Mouse (Mus musculus): ENCODE results near the gene Ly9.
A peak's percentile ranks its signal among the peaks of the same experiment; 100 is the strongest.

Gene Ly9

DNA sequence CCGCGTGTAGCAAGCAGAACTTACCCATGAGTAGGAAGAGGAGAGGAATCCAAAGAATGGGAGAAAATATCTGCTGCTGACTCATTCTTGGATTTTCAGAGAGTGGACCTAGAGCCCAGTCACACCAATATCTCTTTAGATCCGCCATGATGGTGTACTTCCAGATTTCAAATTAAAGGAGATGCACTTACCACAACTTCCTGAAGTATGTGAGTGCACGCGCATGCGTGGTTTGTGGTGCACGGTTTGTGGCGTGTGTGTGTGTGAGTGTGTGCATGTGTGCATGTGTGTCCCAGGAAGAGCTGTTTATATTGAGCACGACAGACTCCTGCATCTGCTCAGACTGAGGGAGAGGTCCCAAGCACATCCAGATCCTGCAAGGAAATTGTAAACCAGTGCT lies at the start of gene Ly9:
TSS of gene Ly9 (minus strand) at position 235 of the 400 bp plus-strand sequence.
- DNase-seq (ENCODE audit: low read depth, low spot score): no peak

DNA sequence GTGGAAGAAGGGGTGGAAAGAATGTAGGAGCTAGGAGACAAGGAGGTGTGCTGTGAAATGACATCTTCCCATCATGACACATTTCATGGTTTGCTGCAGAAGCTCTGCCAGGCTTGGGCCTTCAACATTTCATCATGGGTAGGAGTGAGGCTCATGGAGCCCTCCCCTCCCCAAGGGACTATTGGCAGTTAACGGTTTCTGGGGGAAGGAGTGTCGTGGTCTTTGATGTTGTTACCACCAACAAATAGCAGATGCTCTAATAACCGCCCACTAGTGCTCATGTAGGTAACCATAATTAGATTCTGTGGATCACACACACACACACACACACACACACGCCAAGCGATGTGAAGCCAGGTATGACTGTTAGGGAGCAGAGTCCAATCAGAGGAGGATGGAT lies 45.5 kb upstream of the Ly9 start, which contains the start of gene Slamf7:
TSS of gene Slamf7 (minus strand) at position 302 of the 400 bp plus-strand sequence.
- no peak for DNase-seq (ENCODE audit: low read depth, low spot score)

DNA sequence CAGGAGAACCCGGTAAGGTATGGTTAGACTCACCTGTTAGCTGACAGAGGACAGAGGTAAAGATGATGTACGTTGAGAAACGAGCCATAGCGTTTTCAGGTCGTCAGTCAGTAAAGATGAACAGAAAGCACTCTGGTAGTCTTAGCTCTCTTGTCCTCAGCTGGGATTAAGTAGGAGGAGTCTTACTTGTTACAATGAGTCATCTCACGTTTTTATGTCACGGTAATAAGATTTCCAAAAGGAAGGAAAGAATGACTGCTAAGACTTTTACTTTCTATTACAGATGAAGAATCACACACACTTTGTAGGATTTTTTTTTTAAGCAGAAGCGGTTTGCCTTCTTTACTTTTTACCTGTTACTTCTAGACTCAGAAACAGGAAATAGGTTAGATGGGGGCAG lies 41.6 kb upstream of the Ly9 start:
- no peak for DNase-seq (ENCODE audit: low read depth, low spot score)

DNA sequence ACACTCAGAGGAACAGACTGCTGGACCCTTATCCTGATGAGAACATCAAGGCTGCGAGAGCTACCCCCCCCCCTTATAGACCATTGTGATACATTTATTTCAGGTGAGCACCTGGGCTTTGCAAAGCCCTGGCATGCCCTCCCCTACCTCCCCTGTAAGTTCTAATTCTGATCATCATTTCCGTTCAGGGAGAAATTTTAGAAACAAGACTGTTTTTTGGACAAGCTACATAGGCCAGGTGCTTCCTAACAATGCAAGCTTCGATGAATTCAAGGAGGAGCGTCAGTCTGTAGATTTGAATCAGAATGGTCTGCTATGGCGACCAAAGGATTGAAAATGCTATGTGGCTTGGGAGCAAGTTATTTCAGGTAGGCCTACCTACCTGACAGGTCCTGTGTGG lies 40.5 kb upstream of the Ly9 start:
- no peak for DNase-seq (ENCODE audit: low read depth, low spot score)

DNA sequence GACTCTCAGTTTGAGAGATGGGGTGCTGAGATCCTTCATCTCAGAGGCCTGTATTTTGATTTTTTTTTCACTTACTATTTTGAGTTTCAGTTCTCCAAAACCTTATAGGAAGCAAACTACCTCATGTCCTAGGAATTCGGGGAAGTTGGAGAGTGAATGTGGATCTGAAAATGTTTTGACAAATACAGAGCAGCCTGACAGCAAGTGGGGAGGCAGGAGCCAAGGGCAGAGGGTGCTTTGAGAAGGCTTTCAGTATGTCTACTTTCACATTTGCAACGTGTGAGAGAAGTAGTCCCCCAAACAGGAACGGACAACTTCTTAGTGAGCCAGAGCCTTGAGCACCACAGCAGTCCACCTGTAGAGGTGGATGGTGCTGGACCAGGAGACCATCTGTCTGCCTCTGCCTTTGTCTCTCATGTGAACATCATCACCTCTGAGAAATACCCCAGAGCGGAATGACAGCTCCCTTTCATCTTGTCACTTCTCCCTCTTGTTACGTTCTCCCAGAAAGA lies 39.3 kb upstream of the Ly9 start:
- DNase-seq (ENCODE audit: low read depth, low spot score): no peak

DNA sequence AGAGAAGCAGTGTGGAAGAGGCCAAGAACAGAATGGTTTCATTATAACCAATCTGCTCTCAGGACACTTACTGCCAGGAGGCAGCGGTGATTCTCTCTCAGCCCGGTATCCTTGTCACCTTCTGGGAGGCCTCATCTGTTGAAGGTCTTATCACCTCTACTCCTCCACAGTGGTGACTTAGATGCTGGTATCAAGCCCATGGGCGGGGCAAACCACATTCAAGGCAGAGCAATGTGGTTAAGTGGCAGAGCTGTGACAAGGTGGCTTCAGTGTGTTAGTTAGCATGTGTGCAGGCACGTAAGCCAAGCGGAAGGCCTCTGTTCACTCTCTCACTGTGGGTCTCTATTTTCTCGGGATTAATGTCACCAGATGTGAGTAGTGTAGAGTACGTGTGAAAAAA lies 36.4 kb upstream of the Ly9 start:
- DNase-seq (ENCODE audit: low read depth, low spot score): peak; percentile 8

DNA sequence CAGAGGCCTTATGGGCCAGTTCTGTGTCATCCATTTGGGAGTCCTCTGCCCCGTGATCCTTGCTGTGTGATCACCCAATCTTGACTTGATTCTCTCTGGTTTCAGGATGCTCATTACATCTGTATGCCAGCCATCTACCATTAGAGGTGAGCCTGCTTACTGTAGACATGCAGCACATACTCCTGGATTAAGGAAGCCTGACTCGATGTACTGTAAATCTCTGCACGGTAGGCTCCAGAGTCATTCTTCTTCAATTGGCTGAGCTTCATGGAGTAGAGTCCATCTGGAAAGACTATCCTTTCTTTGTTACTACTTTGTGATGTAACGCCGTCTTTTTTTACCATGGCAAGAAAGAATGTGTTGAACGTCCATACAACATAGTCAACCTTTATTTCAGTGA lies 33.6 kb upstream of the Ly9 start:
- no peak for DNase-seq (ENCODE audit: low read depth, low spot score)

DNA sequence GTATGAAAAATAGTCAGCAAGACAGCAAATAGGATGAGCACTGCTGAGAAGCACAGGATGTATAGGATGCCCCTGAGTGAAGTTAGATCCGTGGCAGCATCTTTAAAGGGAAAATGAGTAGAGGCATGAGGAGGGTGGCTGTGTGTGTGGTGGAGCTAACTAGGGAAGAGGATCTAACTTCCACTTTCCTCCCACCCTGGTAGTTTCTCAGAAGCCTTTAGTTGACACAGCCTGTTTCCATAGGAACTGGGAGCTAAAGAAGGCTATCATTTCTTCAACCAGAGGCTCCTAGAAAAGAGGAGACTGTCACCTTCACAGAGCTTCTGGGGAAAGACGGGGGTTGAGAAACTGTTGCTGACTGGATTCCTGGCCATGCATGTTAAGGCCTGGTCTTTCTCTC lies 31.5 kb upstream of the Ly9 start:
- DNase-seq (ENCODE audit: low read depth, low spot score): no peak

DNA sequence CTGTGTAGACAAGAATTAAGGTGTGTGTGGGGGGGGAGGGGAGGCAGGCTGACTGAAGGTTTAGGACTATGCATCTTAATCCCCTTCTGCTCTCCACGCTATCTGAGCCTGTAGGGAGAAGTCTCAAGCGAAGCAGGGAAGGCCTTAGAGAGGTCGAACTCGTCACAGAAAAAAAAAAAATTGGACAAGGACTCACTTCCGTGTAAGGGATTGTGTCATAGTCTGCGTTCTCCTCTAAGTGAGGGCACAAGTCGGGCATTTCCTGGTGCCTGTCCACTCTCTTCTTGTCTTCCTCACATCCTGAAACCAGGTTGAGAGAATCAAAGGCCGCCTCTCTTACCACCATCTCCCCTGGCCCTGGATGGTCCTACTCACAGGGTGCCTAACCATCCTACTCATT lies 29.9 kb upstream of the Ly9 start:
- no peak for DNase-seq (ENCODE audit: low read depth, low spot score)

DNA sequence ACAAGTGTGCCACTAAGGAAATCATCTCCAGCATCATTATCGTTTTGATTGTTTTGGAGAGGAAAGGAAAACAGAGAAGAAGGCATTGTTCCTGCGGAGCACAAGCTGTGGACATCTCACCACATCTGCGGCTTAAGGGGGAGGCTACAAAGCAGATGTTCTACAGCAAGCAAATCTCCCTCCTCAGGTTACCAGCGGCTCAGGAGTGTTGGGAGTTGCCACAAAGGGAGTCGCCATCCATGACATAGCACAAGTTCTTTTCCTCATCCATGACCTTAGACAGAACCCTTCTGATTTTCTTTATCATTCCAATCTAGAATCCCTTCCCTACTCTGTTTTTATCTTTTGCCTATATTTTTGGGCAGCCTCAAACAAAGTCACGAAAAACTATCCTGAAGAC lies 28.5 kb upstream of the Ly9 start:
- no peak for DNase-seq (ENCODE audit: low read depth, low spot score)

DNA sequence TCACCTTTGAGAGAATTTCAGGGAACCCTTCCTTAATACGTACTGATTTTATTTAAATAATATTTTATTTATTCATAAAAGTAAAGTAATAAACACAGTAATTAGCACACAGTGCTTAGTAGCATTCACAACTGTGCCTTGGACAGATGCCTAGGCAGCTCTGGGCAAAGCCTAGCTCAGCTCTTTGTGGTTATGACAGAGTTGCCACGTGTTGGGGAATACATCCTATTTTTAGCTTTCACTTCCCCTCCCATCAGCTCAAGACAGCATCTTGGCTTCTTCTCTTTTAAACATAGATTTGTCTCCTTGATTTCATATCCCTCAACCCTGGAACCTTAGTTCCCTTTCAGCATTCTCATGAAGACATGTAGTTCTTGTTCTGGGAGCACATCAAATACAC lies 24.2 kb upstream of the Ly9 start:
- DNase-seq (ENCODE audit: low read depth, low spot score): no peak

DNA sequence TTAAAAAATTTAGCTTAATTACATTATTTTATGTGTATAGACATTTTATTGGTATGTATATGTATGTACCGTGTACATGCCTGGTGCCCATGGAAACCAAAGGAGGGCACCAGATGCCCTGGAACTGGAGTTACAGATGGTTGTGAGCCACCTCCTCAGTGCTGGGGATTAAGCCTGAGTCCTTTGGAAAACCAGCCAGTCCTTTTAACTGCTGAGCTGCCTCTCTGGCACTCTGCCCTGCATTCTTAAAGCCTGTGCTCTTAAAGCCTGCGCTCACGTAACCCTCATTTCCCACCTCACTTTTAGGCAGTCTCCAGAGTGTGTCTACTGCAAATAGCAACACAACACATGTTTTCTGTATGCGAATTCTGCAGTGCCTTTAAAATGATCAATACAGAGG lies 23.7 kb upstream of the Ly9 start:
- DNase-seq (ENCODE audit: low read depth, low spot score): no peak

DNA sequence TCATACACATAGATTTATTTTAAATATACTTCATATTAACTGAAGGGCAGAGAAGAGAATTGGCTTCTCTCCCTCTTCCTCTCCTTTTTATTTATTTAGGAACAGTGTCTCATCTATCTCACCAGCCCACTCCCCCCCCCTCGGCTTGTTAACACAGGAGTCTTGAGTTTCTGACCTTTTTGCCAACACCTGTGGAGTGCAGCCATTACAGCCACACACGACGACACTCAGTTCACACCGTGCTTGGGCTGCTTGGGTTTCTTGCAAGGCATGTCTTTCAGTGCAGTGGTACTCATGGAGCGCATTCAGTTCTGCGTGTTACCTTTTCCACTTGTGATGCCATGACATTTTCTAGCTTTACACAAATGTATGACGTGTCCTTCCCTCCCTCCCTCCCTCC lies 22.8 kb upstream of the Ly9 start:
- no peak for DNase-seq (ENCODE audit: low read depth, low spot score)

DNA sequence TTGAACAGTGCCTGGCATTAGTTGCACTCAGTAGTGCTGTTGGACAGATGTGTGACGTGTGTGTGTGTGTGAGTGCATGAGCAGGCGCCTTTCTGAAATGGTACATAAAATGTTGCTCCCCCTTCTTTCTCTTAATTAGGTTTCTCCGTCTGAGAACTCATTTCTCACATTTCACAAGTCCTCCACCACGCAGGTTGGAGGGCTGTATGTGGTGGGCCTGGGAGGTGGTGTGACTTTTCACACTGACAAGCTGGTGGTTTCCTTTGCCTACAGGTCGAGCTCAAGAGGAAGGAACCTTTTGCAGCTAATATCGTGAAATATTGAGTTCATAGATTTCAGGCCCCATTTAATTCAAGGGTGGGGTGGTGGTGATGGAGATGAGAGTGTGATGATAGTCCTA lies 22.0 kb upstream of the Ly9 start:
- DNase-seq (ENCODE audit: low read depth, low spot score): no peak

DNA sequence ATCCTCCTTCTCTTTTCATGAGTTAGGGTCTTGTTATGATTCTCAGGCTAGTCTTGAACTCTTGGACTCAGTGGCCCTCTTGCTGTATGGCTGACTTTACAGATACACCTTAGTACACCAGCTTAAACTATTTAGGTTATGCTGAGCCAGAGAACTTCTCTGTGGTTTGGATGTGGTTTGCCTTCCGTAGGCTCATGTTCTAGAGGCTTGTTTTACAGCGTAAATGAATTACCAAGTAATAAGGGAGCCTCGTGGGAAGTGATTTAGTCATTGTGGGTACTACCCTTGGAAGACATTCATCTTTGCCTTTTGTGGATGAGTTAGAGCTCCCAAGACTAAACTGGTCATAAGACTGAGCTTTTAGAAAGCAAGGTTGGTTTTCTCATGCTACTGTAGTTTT lies 20.6 kb upstream of the Ly9 start:
- no peak for DNase-seq (ENCODE audit: low read depth, low spot score)

DNA sequence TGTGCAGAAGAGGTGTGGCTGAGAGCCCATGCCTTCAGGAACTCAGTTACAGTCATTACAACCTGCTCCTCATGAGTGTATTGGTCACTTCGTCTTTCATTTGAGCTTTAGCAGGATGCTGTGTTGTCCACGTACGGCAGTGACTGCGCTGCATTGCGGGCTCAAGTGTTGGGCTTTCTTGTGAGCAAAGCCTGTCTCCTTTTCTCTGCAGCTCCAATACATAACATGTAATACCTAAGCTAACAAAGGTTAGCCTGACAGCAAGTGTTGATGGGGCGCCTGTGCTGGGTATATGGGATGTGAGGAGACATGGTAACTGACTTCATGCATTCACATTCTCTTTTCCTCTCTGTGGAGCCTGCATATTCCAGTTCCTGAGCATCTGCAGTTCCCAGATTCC lies 12.9 kb upstream of the Ly9 start:
- no peak for DNase-seq (ENCODE audit: low read depth, low spot score)

DNA sequence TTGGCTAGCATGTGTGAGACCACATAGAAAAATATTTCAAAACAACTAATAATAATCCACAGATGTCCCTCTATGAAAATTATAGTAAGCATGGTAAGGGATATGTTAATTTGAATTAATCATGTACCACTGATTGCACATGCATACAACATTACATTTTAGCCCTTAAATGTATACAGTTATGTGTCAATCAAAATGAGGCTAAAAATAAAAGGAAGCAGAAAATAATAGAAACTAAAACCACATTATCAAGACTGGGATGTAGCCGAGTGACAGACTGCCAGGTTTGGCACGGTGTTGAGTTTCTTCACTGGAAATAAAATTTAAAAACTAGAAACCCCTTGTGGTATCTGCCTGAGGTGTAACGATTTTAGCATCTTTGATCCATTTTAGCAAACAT lies 12.4 kb upstream of the Ly9 start:
- DNase-seq (ENCODE audit: low read depth, low spot score): no peak

DNA sequence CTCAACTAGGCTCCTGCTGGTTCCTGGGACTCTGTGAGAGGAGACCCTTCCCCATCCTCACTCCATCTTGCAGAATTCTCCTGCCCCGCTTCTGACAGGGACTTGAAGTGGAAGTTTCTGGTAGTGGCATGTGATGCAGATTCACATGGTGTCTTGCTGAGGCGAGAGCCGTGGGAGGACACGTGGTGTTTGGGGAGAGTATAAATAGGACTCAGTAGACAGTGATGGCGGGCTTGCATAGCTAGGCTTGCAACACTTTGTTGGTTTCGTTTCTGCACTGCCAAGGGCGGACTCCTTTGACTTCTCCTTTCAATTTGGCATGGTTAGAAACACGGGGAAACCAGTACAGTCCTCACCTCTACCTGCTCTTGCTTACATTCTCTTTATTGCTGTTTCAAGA lies 11.8 kb upstream of the Ly9 start:
- no peak for DNase-seq (ENCODE audit: low read depth, low spot score)

DNA sequence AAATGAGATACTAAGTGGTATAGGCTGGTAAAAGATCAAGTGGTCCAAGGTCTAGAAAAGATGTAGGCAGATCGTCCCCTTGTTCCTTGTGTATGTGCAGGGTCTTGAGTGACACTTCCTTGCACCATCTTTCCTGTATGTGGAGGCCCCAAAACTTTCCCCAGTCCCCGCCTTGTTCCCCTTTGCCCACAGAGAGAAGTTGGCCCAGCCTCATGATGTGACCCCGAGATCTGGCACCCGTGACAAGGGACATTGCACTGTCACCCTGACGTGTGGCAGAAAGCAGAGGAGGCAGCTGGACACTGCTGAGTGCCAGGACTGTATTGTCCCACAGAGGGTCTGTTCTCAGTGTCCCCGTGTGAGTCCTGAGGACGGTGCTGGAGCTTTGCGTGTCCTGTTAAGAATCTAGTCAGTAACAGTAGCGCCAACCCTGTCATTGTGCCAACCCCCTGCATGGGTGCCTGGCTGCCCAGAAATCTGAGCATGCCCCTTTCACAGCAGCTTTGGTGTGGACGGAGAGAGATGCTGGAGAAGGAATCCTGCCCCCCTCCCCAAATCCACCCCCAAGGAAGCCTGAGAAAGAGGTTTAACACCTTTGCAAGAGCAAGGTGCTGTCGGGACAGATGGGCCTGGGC lies 9.8 kb upstream of the Ly9 start:
- no peak for DNase-seq (ENCODE audit: low read depth, low spot score)

DNA sequence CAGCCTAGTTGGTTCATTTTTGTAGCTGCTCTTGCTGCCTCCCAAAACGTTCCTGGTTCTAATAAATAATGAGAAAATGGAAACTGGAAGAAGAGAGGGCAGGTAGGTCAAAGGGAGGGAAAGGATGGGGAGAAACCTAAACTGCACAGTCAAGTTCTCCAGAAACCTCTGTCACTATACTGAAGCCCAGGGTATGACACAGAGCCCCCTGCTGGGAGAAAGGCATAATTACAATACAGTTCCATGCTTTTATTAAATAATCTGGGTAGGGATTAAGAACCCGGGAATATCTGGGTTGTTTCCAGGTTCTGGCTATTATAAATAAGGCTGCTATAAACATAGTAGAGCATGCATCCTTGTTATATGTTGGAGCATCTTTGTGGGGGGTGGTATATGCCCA lies 6.8 kb upstream of the Ly9 start:
- no peak for DNase-seq (ENCODE audit: low read depth, low spot score)

DNA sequence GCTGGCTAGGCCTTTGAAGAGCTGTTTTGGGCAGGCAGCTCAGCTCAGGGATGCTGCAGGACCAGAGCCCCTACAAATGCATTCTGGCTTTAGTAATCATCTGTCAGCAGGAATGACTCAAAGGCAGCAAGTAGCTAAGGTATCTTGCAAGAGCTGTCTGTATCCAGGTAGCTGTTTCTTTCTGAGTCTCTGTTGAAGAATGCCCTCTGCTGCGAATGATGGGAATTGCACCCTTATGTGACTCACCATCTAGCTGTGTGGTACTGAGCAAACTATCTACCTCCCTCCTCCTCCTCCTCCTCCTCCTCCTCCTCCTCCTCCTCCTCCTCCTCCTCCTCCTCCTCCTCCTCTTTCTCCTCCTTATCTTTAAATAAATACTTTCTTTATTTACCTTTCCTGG lies 3.6 kb upstream of the Ly9 start:
- DNase-seq (ENCODE audit: low read depth, low spot score): no peak

DNA sequence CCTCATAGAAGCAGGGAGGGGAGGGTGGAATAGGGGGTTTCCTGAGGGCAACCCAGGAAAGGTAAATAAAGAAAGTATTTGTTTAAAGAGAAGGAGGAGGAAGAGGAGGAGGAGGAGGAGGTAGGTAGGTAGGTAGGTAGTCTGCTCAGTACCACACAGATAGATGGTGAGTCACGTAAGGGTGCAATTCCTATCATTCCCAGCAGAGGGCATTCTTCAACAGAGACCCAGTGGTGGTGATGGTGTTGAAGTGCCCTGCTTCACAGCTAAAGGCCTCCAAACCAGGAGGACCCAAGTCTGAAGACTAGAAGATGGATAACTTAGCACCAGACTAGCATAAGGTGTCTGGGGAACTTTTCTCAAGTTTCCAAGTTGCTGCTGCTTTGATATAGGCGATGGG lies 2.8 kb upstream of the Ly9 start:
- peak; percentile 12 for DNase-seq (ENCODE audit: low read depth, low spot score)

DNA sequence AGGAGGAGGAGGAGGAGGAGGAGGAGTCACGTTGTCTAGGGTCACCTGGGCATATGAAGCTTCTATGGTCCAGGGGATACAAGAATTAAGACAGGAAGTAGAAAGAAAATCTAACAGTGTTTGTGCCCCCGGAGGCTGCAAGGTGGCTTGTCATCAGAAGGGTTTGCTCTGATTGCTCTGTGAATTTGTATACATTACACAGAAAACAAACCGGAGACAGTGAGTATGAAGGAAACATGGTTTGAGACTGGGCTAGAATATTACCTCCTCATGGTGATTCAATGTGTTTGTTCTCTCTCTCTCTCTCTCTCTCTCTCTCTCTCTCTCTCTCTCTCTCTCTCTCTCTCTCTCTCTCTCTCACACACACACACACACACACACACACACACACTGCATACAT lies 554 bp downstream of the Ly9 start:
- no peak for DNase-seq (ENCODE audit: low read depth, low spot score)

DNA sequence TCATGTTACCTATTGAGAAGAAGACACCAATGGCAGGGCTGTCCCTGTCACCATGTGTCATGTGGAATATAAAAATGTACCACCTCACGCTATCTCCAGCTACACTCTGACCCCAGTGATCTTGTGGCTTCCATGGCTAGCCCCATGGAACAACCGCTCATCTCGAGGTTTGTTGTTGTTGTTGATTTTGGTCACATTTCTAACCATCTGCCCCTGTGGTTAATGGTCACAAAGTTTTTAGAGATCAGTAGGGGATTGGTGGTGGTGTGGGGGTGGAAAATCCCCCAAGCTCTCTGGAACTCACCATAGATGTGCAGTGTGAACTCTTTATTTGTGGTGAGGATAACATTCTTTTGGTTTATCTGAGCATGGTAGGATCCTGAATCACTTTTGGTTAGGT lies 2.5 kb downstream of the Ly9 start:
- no peak for DNase-seq (ENCODE audit: low read depth, low spot score)

Data from c-Kit-negative CD71-positive TER-119-positive erythroid progenitor cells, embryonic 14.5 days (primary cell).